Mouse (Mus musculus): Measurements from ENCODE around the gene Ankrd11. TPM values are rescaled to one million over a fixed set of nuclear protein-coding genes. Genes with fewer than 3 reads are reported as not detected.
"Not testable (repeated sequence)": the region's sequence is repeated elsewhere in the genome, so short reads cannot be mapped to it uniquely, and the experiment has no call there.

The Ankrd11 gene
- polyA plus RNA-seq, 1 experiment from 2014 or later = 71.8 TPM

GRCm38 (mm10) chr8:123038351-123038750 lies 3.7 kb downstream of the Ankrd11 start:
- no peak for ATAC-seq (replicated peaks; ENCODE audit: insufficient number of reproducible peaks, low FRiP score, low TSS enrichment, low read depth)
- Histone ChIP-seq H3K4me3 (ENCODE audit: low read depth, low read length) (no peak overlapping the region), H3K4me2 (ENCODE audit: low read depth, low read length) (no peak overlapping the region), H3K36me3 (replicated peaks; ENCODE audit: control insufficient read depth, insufficient read depth, low read depth, low read length) (no peaks in the 10 kb centered on the region), H3K9ac (replicated peaks; ENCODE audit: low read length) (no peak overlapping the region), H3K4me1 (ENCODE audit: control insufficient read depth, insufficient read depth, low read length) (peaks cover 3% of the 10 kb centered on the region; the same call in 1 of the 2 replicates), H3K27ac (replicated peaks; ENCODE audit: low read depth, low read length) (no peak overlapping the region), H3K27me3 (ENCODE audit: control insufficient read depth, insufficient read depth, low read length) (no peaks in the 10 kb centered on the region), H3K9me3 (replicated peaks; ENCODE audit: control insufficient read depth, low read length) (no peaks in the 10 kb centered on the region)
- 71% methylated on average over 2 of the region's 2 CpGs for WGBS
- DNase-seq (ENCODE audit: low spot score) = no peak

GRCm38 (mm10) chr8:123037487-123037886 lies 4.6 kb downstream of the Ankrd11 start:
- Histone ChIP-seq H3K4me1 (ENCODE audit: control insufficient read depth, insufficient read depth, low read length) (peaks cover 3% of the 10 kb centered on the region; the same call in 1 of the 2 replicates), H3K4me2 (ENCODE audit: low read depth, low read length) (no peak overlapping the region), H3K4me3 (ENCODE audit: low read depth, low read length) (no peak overlapping the region), H3K9me3 (replicated peaks; ENCODE audit: control insufficient read depth, low read length) (no peaks in the 10 kb centered on the region), H3K36me3 (replicated peaks; ENCODE audit: control insufficient read depth, insufficient read depth, low read depth, low read length) (no peaks in the 10 kb centered on the region), H3K27me3 (ENCODE audit: control insufficient read depth, insufficient read depth, low read length) (no peaks in the 10 kb centered on the region), H3K27ac (replicated peaks; ENCODE audit: low read depth, low read length) (no peak overlapping the region), H3K9ac (replicated peaks; ENCODE audit: low read length) (no peak overlapping the region)
- WGBS = 86% methylated on average over 11 of the region's 11 CpGs
- ATAC-seq (replicated peaks; ENCODE audit: insufficient number of reproducible peaks, low FRiP score, low TSS enrichment, low read depth) (no peak), DNase-seq (ENCODE audit: low spot score) (no peak)

GRCm38 (mm10) chr8:123036956-123037355 lies 5.1 kb downstream of the Ankrd11 start:
- DNase-seq (ENCODE audit: low spot score) = no peak
- no peaks in the 10 kb centered on the region for H3K36me3 ChIP-seq (replicated peaks; ENCODE audit: control insufficient read depth, insufficient read depth, low read depth, low read length)
- no peak overlapping the region for H3K9ac ChIP-seq (replicated peaks; ENCODE audit: low read length)
- WGBS = 81% methylated on average over 3 of the region's 3 CpGs
- H3K4me1 ChIP-seq (ENCODE audit: control insufficient read depth, insufficient read depth, low read length) = peaks cover 3% of the 10 kb centered on the region; the same call in 1 of the 2 replicates
- H3K4me2 ChIP-seq (ENCODE audit: low read depth, low read length) = no peak overlapping the region
- no peaks in the 10 kb centered on the region for H3K27me3 ChIP-seq (ENCODE audit: control insufficient read depth, insufficient read depth, low read length)
- H3K9me3 ChIP-seq (replicated peaks; ENCODE audit: control insufficient read depth, low read length) = no peaks in the 10 kb centered on the region
- no peak for ATAC-seq (replicated peaks; ENCODE audit: insufficient number of reproducible peaks, low FRiP score, low TSS enrichment, low read depth)
- no peak overlapping the region for H3K4me3 ChIP-seq (ENCODE audit: low read depth, low read length)
- H3K27ac ChIP-seq (replicated peaks; ENCODE audit: low read depth, low read length) = no peak overlapping the region

- no peak overlapping the region for H3K4me2 ChIP-seq (ENCODE audit: low read depth, low read length)
- H3K27ac ChIP-seq (replicated peaks; ENCODE audit: low read depth, low read length) = no peak overlapping the region
- no peaks in the 10 kb centered on the region for H3K9me3 ChIP-seq (replicated peaks; ENCODE audit: control insufficient read depth, low read length)
- H3K36me3 ChIP-seq (replicated peaks; ENCODE audit: control insufficient read depth, insufficient read depth, low read depth, low read length) = no peaks in the 10 kb centered on the region
- WGBS = 89% methylated on average over 6 of the region's 6 CpGs
- H3K9ac ChIP-seq (replicated peaks; ENCODE audit: low read length) = no peak overlapping the region
- H3K4me3 ChIP-seq (ENCODE audit: low read depth, low read length) = no peak overlapping the region
- no peaks in the 10 kb centered on the region for H3K4me1 ChIP-seq (ENCODE audit: control insufficient read depth, insufficient read depth, low read length)
- DNase-seq (ENCODE audit: low spot score) (no peak), ATAC-seq (replicated peaks; ENCODE audit: insufficient number of reproducible peaks, low FRiP score, low TSS enrichment, low read depth) (no peak)
- H3K27me3 ChIP-seq (ENCODE audit: control insufficient read depth, insufficient read depth, low read length) = no peaks in the 10 kb centered on the region
These were observed 7.9 kb downstream of the Ankrd11 start for GRCm38 (mm10) chr8:123034171-123034570.

GRCm38 (mm10) chr8:123033431-123033830 lies 8.6 kb downstream of the Ankrd11 start:
- Histone ChIP-seq H3K9ac (replicated peaks; ENCODE audit: low read length) (no peak overlapping the region), H3K9me3 (replicated peaks; ENCODE audit: control insufficient read depth, low read length) (no peaks in the 10 kb centered on the region), H3K36me3 (replicated peaks; ENCODE audit: control insufficient read depth, insufficient read depth, low read depth, low read length) (no peaks in the 10 kb centered on the region), H3K4me2 (ENCODE audit: low read depth, low read length) (no peak overlapping the region), H3K27ac (replicated peaks; ENCODE audit: low read depth, low read length) (no peak overlapping the region), H3K27me3 (ENCODE audit: control insufficient read depth, insufficient read depth, low read length) (no peaks in the 10 kb centered on the region), H3K4me3 (ENCODE audit: low read depth, low read length) (no peak overlapping the region), H3K4me1 (ENCODE audit: control insufficient read depth, insufficient read depth, low read length) (no peaks in the 10 kb centered on the region)
- ATAC-seq (replicated peaks; ENCODE audit: insufficient number of reproducible peaks, low FRiP score, low TSS enrichment, low read depth) (no peak), DNase-seq (ENCODE audit: low spot score) (no peak)

- no peak overlapping the region for H3K4me2 ChIP-seq (ENCODE audit: low read depth, low read length)
- no peaks in the 10 kb centered on the region for H3K27me3 ChIP-seq (ENCODE audit: control insufficient read depth, insufficient read depth, low read length)
- H3K4me3 ChIP-seq (ENCODE audit: low read depth, low read length) = no peak overlapping the region
- no peaks in the 10 kb centered on the region for H3K36me3 ChIP-seq (replicated peaks; ENCODE audit: control insufficient read depth, insufficient read depth, low read depth, low read length)
- ATAC-seq (replicated peaks; ENCODE audit: insufficient number of reproducible peaks, low FRiP score, low TSS enrichment, low read depth) (no peak), DNase-seq (ENCODE audit: low spot score) (no peak)
- H3K4me1 ChIP-seq (ENCODE audit: control insufficient read depth, insufficient read depth, low read length) = no peaks in the 10 kb centered on the region
- no peaks in the 10 kb centered on the region for H3K9me3 ChIP-seq (replicated peaks; ENCODE audit: control insufficient read depth, low read length)
- H3K9ac ChIP-seq (replicated peaks; ENCODE audit: low read length) = no peak overlapping the region
- H3K27ac ChIP-seq (replicated peaks; ENCODE audit: low read depth, low read length) = no peak overlapping the region
These were observed 9.3 kb downstream of the Ankrd11 start for GRCm38 (mm10) chr8:123032730-123033129.

GRCm38 (mm10) chr8:123031321-123031978 lies 10.6 kb downstream of the Ankrd11 start:
- Histone ChIP-seq H3K27ac (replicated peaks; ENCODE audit: low read depth, low read length) (no peak overlapping the region), H3K4me3 (ENCODE audit: low read depth, low read length) (no peak overlapping the region), H3K9me3 (replicated peaks; ENCODE audit: control insufficient read depth, low read length) (no peaks in the 10 kb centered on the region), H3K9ac (replicated peaks; ENCODE audit: low read length) (no peak overlapping the region), H3K27me3 (ENCODE audit: control insufficient read depth, insufficient read depth, low read length) (no peaks in the 10 kb centered on the region), H3K4me1 (ENCODE audit: control insufficient read depth, insufficient read depth, low read length) (no peaks in the 10 kb centered on the region), H3K4me2 (ENCODE audit: low read depth, low read length) (no peak overlapping the region), H3K36me3 (replicated peaks; ENCODE audit: control insufficient read depth, insufficient read depth, low read depth, low read length) (no peaks in the 10 kb centered on the region)
- no peak for ATAC-seq (replicated peaks; ENCODE audit: insufficient number of reproducible peaks, low FRiP score, low TSS enrichment, low read depth)
- DNase-seq (ENCODE audit: low spot score) = no peak
- 87% methylated on average over 7 of the region's 7 CpGs for WGBS

GRCm38 (mm10) chr8:123030091-123030490 lies 12.0 kb downstream of the Ankrd11 start:
- not testable (repeated sequence) for H3K36me3 ChIP-seq (replicated peaks; ENCODE audit: control insufficient read depth, insufficient read depth, low read depth, low read length); H3K27me3 ChIP-seq (ENCODE audit: control insufficient read depth, insufficient read depth, low read length); H3K4me2 ChIP-seq (ENCODE audit: low read depth, low read length); H3K9ac ChIP-seq (replicated peaks; ENCODE audit: low read length); H3K9me3 ChIP-seq (replicated peaks; ENCODE audit: control insufficient read depth, low read length); H3K4me1 ChIP-seq (ENCODE audit: control insufficient read depth, insufficient read depth, low read length); H3K27ac ChIP-seq (replicated peaks; ENCODE audit: low read depth, low read length); DNase-seq (ENCODE audit: low spot score); H3K4me3 ChIP-seq (ENCODE audit: low read depth, low read length); ATAC-seq (replicated peaks; ENCODE audit: insufficient number of reproducible peaks, low FRiP score, low TSS enrichment, low read depth)
- WGBS = 75% methylated on average over 5 of the region's 5 CpGs
